Mouse (Mus musculus) liver, postnatal 0 days (tissue): ENCODE measurements around the gene Cspg4.

ENCODE experiments used
- CTCF ChIP-seq: sonication (generic); IDR thresholded peaks from 2 replicates; pipeline ENCODE4 v1.5.1; 2016; ENCODE audit warnings: antibody characterized with exemption, low read depth
- EP300 ChIP-seq: IDR thresholded peaks from 2 replicates; pipeline ENCODE4 v1.6.1; 2016; ENCODE audit warnings: antibody characterized with exemption, low read depth, mild to moderate bottlenecking

GRCm38 (mm10) chr9:56872105-56872903 lies 7.5 kb downstream of the Cspg4 start:
- TF ChIP-seq CTCF (no peak), EP300 (no peak)
